ENCODE assay signal across 8 mouse cellular contexts in the genomic region with DNA sequence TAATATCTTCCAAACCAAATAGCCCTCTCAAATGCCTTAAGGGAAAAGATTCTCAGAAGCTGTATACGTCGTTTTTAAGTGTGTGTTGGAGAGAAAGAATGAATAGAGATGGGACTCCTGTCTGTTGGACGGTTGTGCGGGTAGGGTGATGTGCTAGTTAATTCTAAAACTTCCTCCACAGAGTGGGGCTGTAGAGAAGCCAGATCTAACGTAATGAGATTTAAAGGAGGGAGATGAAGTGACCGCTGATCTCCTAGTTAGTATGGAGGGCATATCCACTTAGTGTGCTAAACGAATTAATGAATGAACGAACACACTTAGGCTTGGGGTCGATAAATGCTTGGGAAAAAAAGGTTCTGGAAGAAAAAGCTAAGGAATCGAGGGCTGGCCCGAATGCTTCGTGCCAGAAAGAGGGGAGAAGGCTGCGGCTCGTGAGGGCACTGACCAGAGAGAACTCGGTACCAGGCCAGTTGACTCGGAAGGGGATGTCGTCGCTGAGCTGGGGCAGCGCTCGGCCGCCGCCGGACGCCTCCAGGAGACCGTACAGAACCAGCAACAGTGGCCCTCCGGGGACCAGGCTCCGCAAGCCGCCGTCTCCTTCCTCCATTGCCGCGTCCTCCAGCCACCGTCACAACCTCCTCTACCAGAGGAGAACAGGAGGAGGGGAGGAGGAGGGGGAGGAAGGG. TPM values are rescaled to one million over a fixed set of nuclear protein-coding genes. Genes with fewer than 3 reads are reported as not detected.
DNase-seq lines count a peak whose midpoint lies in the region; ATAC-seq and TF ChIP-seq lines count a peak whose summit lies in the region.

No protein-coding gene starts in this region.

- in situ Hi-C loops in CH12.LX (cut with MboI; ENCODE audit: low pct_ligation_motif_present, low pct_unique_long_range_greater_than_20kb, low sequenced_read_pairs): no loop called here

- under 1% methylated on average over 29 of the region's 32 CpGs for WGBS in heart, embryonic 15.5 days
- WGBS in liver, embryonic 16.5 days (ENCODE audit: insufficient replicate concordance): under 1% methylated on average over 30 of the region's 32 CpGs
- WGBS in neural tube, embryonic 13.5 days: 1% methylated on average over 18 of the region's 32 CpGs

- H3K9ac ChIP-seq in CH12.LX (ENCODE audit: insufficient read depth, low read depth): peak overlapping the region; percentile 88
- peak overlapping the region; percentile 84 for H3K9ac ChIP-seq in heart, embryonic 15.5 days
- peak overlapping the region; percentile 96 for H3K9ac ChIP-seq in liver, embryonic 16.5 days (ENCODE audit: low read depth, low read length)
- peak overlapping the region; percentile 92 for H3K9ac ChIP-seq in neural tube, embryonic 13.5 days

- dilution Hi-C loops in CH12.LX (cut with MboI; ENCODE audit: extremely low pct_ligation_motif_present, extremely low pct_unique_long_range_greater_than_20kb, low sequenced_read_pairs): no loop called here

- TF ChIP-seq EP300 in CH12.LX (IDR thresholded peaks at IDR 0.05; ENCODE audit: low read length): no peak

- ATAC-seq in heart, embryonic 15.5 days (replicated peaks; ENCODE audit: insufficient number of reproducible peaks, insufficient read depth, low FRiP score, low read depth): peak; percentile 88
- ATAC-seq in liver, embryonic 16.5 days (ENCODE audit: low read depth): peak; percentile 72
- ATAC-seq in neural tube, embryonic 13.5 days (ENCODE audit: low read depth): peak; percentile 94

- peak overlapping the region; percentile 44 for H3K27ac ChIP-seq in CH12.LX (ENCODE audit: insufficient read depth, low read depth)
- peak overlapping the region; percentile 89 for H3K27ac ChIP-seq in heart, embryonic 15.5 days
- H3K27ac ChIP-seq in liver, embryonic 16.5 days (ENCODE audit: low read length): peak overlapping the region; percentile 95
- peak overlapping the region; percentile 88 for H3K27ac ChIP-seq in neural tube, embryonic 13.5 days (replicated peaks)

- peak in 1 of 2 experiments; percentile 22; a peak in 2 of 4 replicates for TF ChIP-seq CTCF in CH12.LX (conservative IDR thresholded peaks at IDR 0.05 in 1 of 2, IDR thresholded peaks at IDR 0.05 in 1 of 2; ENCODE audit: low read depth in 2 of 2, low read length in 2 of 2)

- H3K27me3 ChIP-seq in CH12.LX (replicated peaks): no peaks in the 10 kb centered on the region
- H3K27me3 ChIP-seq in heart, embryonic 15.5 days: no peaks in the 10 kb centered on the region
- H3K27me3 ChIP-seq in liver, embryonic 16.5 days (ENCODE audit: control insufficient read depth, insufficient read depth, low read depth, low read length): no peaks in the 10 kb centered on the region
- H3K27me3 ChIP-seq in neural tube, embryonic 13.5 days: no peaks in the 10 kb centered on the region

- peaks cover 10 to 42% of the 10 kb centered on the region in 2 experiments for H3K36me3 ChIP-seq in CH12.LX (replicated peaks in 1 of 2; ENCODE audit: control insufficient read depth in 1 of 2, insufficient read depth in 1 of 2, low read length in 1 of 2)
- H3K36me3 ChIP-seq in heart, embryonic 15.5 days: peaks cover 36% of the 10 kb centered on the region
- H3K36me3 ChIP-seq in liver, embryonic 16.5 days (ENCODE audit: control insufficient read depth, insufficient read depth): peaks cover 19% of the 10 kb centered on the region
- H3K36me3 ChIP-seq in neural tube, embryonic 13.5 days: peaks cover 40% of the 10 kb centered on the region

- peak; percentile 11; the same call in 1 of the 2 replicates for TF ChIP-seq RAD21 in CH12.LX (IDR thresholded peaks at IDR 0.05; ENCODE audit: low read depth, low read length)

- H3K4me3 ChIP-seq in CH12.LX (replicated peaks in 1 of 3; ENCODE audit: low read depth in 2 of 3, low read length in 2 of 3, poor library complexity in 1 of 3): peak overlapping the region; percentile 68 to 93 (median 89)
- H3K4me3 ChIP-seq in heart, embryonic 15.5 days: peak overlapping the region; percentile 96
- peak overlapping the region; percentile 97 for H3K4me3 ChIP-seq in liver, embryonic 16.5 days (ENCODE audit: low read depth, low read length)
- peak overlapping the region; percentile 87 for H3K4me3 ChIP-seq in neural tube, embryonic 13.5 days

- TF ChIP-seq POLR2A in CH12.LX (IDR thresholded peaks at IDR 0.05; ENCODE audit: low read depth, low read length): no peak

- H3K79me2 ChIP-seq in CH12.LX (replicated peaks; ENCODE audit: control insufficient read depth, extremely low read depth, insufficient read depth, poor library complexity, severe bottlenecking): peaks cover 16% of the 10 kb centered on the region

- peak; percentile 47 for DNase-seq in CH12.LX (ENCODE audit: extremely low read depth)
- DNase-seq in c-Kit-negative CD71-positive TER-119-positive erythroid progenitor cells, embryonic 14.5 days (ENCODE audit: low read depth, low spot score): peak; percentile 25
- DNase-seq in fibroblast of lung, adult 2 months (ENCODE audit: low read depth): peak; percentile 7
- peak; percentile 44 to 64 for DNase-seq in kidney, postnatal 25 days
- DNase-seq in telencephalon, adult 2 months (ENCODE audit: low read depth, low spot score): peak; percentile 27

- peaks cover 0 to 19% of the 10 kb centered on the region in 2 experiments; a peak in 2 of 4 replicates for H3K4me1 ChIP-seq in CH12.LX (ENCODE audit: control insufficient read depth in 1 of 2, insufficient read depth in 2 of 2)
- H3K4me1 ChIP-seq in heart, embryonic 15.5 days (replicated peaks): peaks cover 11% of the 10 kb centered on the region
- peaks cover 7% of the 10 kb centered on the region for H3K4me1 ChIP-seq in liver, embryonic 16.5 days (ENCODE audit: control insufficient read depth, low read depth, low read length)
- H3K4me1 ChIP-seq in neural tube, embryonic 13.5 days (replicated peaks): peaks cover 17% of the 10 kb centered on the region

- no peaks in the 10 kb centered on the region for H3K9me3 ChIP-seq in CH12.LX (replicated peaks; ENCODE audit: low read length)
- H3K9me3 ChIP-seq in heart, embryonic 15.5 days (replicated peaks): no peaks in the 10 kb centered on the region
- H3K9me3 ChIP-seq in liver, embryonic 16.5 days (replicated peaks; ENCODE audit: control insufficient read depth, low read length): no peaks in the 10 kb centered on the region
- H3K9me3 ChIP-seq in neural tube, embryonic 13.5 days: peaks cover 16% of the 10 kb centered on the region

- H3K4me2 ChIP-seq in CH12.LX (ENCODE audit: insufficient read depth, low read depth, poor library complexity, severe bottlenecking): peak overlapping the region; percentile 97
- peak overlapping the region; percentile 71 for H3K4me2 ChIP-seq in heart, embryonic 15.5 days
- peak overlapping the region; percentile 61 for H3K4me2 ChIP-seq in liver, embryonic 16.5 days (ENCODE audit: low read depth, low read length)
- H3K4me2 ChIP-seq in neural tube, embryonic 13.5 days: peak overlapping the region; percentile 61

TF ChIP-seq in CH12.LX, 34 proteins besides CTCF, POLR2A, EP300 and RAD21:
- TF ChIP-seq ETS1 (conservative IDR thresholded peaks at IDR 0.05; ENCODE audit: low read depth, low read length) (no peak), TBP (conservative IDR thresholded peaks at IDR 0.05; ENCODE audit: low read depth, low read length) (0 out of 2 replicates have a peak, but pooled peaks have one; percentile 18), ZKSCAN1 (IDR thresholded peaks at IDR 0.05; ENCODE audit: borderline replicate concordance, low read depth, low read length) (no peak), UBTF (IDR thresholded peaks at IDR 0.05; ENCODE audit: low read depth, low read length) (0 out of 2 replicates have a peak, but pooled peaks have one; percentile 19), PAX5 (IDR thresholded peaks at IDR 0.05; ENCODE audit: low read length) (no peak), MXI1 (IDR thresholded peaks at IDR 0.05; ENCODE audit: low read depth, low read length) (no peak), POLR2AphosphoS2 (IDR thresholded peaks at IDR 0.05; ENCODE audit: low read depth, low read length) (0 out of 2 replicates have a peak, but pooled peaks have one; percentile 8), MYC (IDR thresholded peaks at IDR 0.05; ENCODE audit: low read depth, low read length) (peak; percentile 25; the same call in 1 of the 2 replicates)

RNA-seq across cellular contexts. Expression of a gene that starts 0.5 kb away (rescaled TPM):
- total RNA-seq in CH12.LX (2012; rRNA removed) (11.7 and 16.7 TPM in 2 replicates), CH12.LX (2014; rRNA removed) (24.5 and 27.9 TPM in 2 replicates)
- 49.6 and 52.3 TPM in 2 replicates for polyA plus RNA-seq in CH12.LX (2012; ENCODE audit: insufficient read length, low read depth)
- polyA plus RNA-seq in heart, embryonic 15.5 days (2015; fragmentation: Nextera tagmentation; extraction: Ambion mirVana): 8.5 and 9.0 TPM in 2 replicates
- 7.9 and 8.5 TPM in 2 replicates for polyA plus RNA-seq in liver, embryonic 16.5 days (2015; fragmentation: Nextera tagmentation; extraction: Ambion mirVana)
- 12.0 and 12.6 TPM in 2 replicates for polyA plus RNA-seq in neural tube, embryonic 13.5 days (2015; fragmentation: Nextera tagmentation; extraction: Ambion mirVana)

RNA-seq across cellular contexts. Expression of a gene that starts 32.5 kb away (rescaled TPM):
- total RNA-seq in CH12.LX (2012; rRNA removed) (8.7 and 11.0 TPM in 2 replicates), CH12.LX (2014; rRNA removed) (25.0 and 26.9 TPM in 2 replicates)
- polyA plus RNA-seq in CH12.LX (2012; ENCODE audit: insufficient read length, low read depth): 9.2 and 9.6 TPM in 2 replicates
- polyA plus RNA-seq in heart, embryonic 15.5 days (2015; fragmentation: Nextera tagmentation; extraction: Ambion mirVana): 14.7 and 18.2 TPM in 2 replicates
- polyA plus RNA-seq in liver, embryonic 16.5 days (2015; fragmentation: Nextera tagmentation; extraction: Ambion mirVana): 104 and 118 TPM in 2 replicates
- polyA plus RNA-seq in neural tube, embryonic 13.5 days (2015; fragmentation: Nextera tagmentation; extraction: Ambion mirVana): 25.7 and 31.0 TPM in 2 replicates

Comparison
In these comparisons a context has a peak if more than half of its experiments do, and no peak if none do; other contexts are left out.
1. Peak in every context shown above with its lines: DNase-seq, ATAC-seq, H3K4me3 ChIP-seq and H3K27ac ChIP-seq.
2. H3K27ac ChIP-seq: peak in every context shown above with its lines; median percentile 95 in liver, embryonic 16.5 days; 89 in heart, embryonic 15.5 days; 88 in neural tube, embryonic 13.5 days; 44 in CH12.LX.